Mouse (Mus musculus): ENCODE results near the gene Espl1. TPM values are rescaled to one million over a fixed set of nuclear protein-coding genes. Genes with fewer than 3 reads are reported as not detected.

Gene Espl1
- total and polyA plus RNA-seq, 3 experiments: 49.8 to 142 (median 94.1) TPM

DNA sequence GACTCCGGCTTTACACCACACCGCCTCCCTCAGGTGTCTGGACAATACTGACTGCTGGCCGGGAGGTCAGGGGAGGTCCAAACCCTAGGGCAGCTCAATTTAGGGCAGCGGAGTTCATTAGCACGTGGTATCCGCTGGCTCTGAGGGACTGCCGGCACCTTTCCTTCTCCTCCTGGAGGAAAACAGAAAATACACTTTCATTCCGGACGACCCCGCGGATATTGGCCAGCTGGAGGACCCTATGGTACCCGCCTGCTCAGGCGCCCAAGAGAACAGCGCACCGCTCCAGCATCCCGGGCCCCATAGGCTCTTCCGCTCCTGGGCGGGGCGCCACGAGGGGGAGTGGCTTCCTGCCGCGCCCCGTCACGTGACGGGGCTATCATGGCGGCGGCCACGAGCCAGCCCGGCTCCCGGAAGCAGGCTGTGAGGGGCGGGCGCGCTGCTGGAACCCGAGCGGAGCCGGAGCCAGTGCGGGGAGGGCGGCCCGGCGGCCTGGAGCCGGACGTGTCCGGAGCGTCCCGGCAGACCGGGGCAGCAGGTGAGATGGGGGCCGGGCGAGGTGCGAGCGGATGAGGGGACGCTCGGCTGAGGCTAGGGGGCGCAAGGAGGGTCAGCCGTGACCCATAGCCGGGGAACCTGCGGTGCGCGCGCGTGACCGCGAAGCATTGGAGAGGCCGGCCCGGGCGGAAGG is 16.8 kb upstream of the Espl1 start, which contains the start of gene Mfsd5:
Gene Mfsd5 (plus strand): TSS at position 363 of the 691 bp plus-strand sequence.
- Histone ChIP-seq H3K4me1 (ENCODE audit: control insufficient read depth in 1 of 2, insufficient read depth in 2 of 2, low read length in 2 of 2) (peaks cover 12 to 41% of the 10 kb centered on the region in 2 experiments), H3K9me3 (replicated peaks; ENCODE audit: insufficient read depth, low read length) (no peaks in the 10 kb centered on the region), H3K27me3 (ENCODE audit: control insufficient read depth in 1 of 2, insufficient read depth in 2 of 2, low read length in 2 of 2) (no peaks in the 10 kb centered on the region), H3K4me3 (ENCODE audit: control insufficient read depth in 1 of 2, insufficient read depth in 1 of 2, low read depth in 2 of 2, low read length in 2 of 2) (peak within 1 kb of the TSS; percentile 67 to 91), H3K36me3 (ENCODE audit: control insufficient read depth in 1 of 2, insufficient read depth in 2 of 2, low read length in 2 of 2) (peaks cover 0 to 36% of the 10 kb centered on the region in 2 experiments; a peak in 2 of 4 replicates), H3K79me2 (ENCODE audit: control insufficient read depth, insufficient read depth, low read length, poor library complexity) (peaks cover 24% of the 10 kb centered on the region), H3K27ac (ENCODE audit: control insufficient read depth, low read depth, low read length) (peak within 1 kb of the TSS; percentile 69), H3K9ac (ENCODE audit: control insufficient read depth, low read depth, low read length, poor library complexity, severe bottlenecking) (peak within 1 kb of the TSS; percentile 91)
- peak; percentile 97 for DNase-seq (ENCODE audit: low read depth, low spot score)
- TF ChIP-seq POLR2AphosphoS2 (IDR thresholded peaks at IDR 0.05; ENCODE audit: low read length) (peak; percentile 98), MYC (IDR thresholded peaks at IDR 0.05; ENCODE audit: low read depth, low read length) (peak; percentile 63), ZC3H11A (IDR thresholded peaks at IDR 0.05; ENCODE audit: low read depth, low read length) (no peak), MYB (IDR thresholded peaks at IDR 0.05; ENCODE audit: low read depth, low read length) (no peak), ETS1 (IDR thresholded peaks at IDR 0.05; ENCODE audit: low read depth, low read length) (peak; percentile 73), GABPA (IDR thresholded peaks at IDR 0.05; ENCODE audit: low read depth, low read length) (no peak), EP300 (IDR thresholded peaks at IDR 0.05; ENCODE audit: low read depth in 1 of 2, low read length in 2 of 2) (peak in 1 of 2 experiments; percentile 56; a peak in 3 of 4 replicates), NRF1 (IDR thresholded peaks at IDR 0.05; ENCODE audit: insufficient read depth, low read depth, low read length, poor library complexity, severe bottlenecking) (peak; percentile 50; the same call in 1 of the 2 replicates), CHD2 (IDR thresholded peaks at IDR 0.05; ENCODE audit: low read length) (no peak), JUND (IDR thresholded peaks at IDR 0.05; ENCODE audit: low read depth, low read length) (no peak), TAL1 (IDR thresholded peaks at IDR 0.05; ENCODE audit: low read length) (no peak), ZNF384 (IDR thresholded peaks at IDR 0.05; ENCODE audit: low read depth, low read length) (peak; percentile 26), MXI1 (IDR thresholded peaks at IDR 0.05; ENCODE audit: low read depth, low read length) (peak; percentile 96), MEF2A (IDR thresholded peaks at IDR 0.05; ENCODE audit: extremely low read depth, insufficient replicate concordance, low read depth, low read length, poor library complexity, severe bottlenecking) (no peak), RAD21 (IDR thresholded peaks at IDR 0.05; ENCODE audit: low read depth, low read length) (no peak), USF1 (IDR thresholded peaks at IDR 0.05; ENCODE audit: low read depth, low read length) (peak; percentile 100), MAFK (IDR thresholded peaks at IDR 0.05; ENCODE audit: borderline replicate concordance, low read depth, low read length) (no peak), MAX (IDR thresholded peaks at IDR 0.05; ENCODE audit: low read length) (peak; percentile 97), CTCF (IDR thresholded peaks at IDR 0.05 in 2 of 3, conservative IDR thresholded peaks at IDR 0.05 in 1 of 3; ENCODE audit: control insufficient read depth in 1 of 3, insufficient read depth in 1 of 3, low read depth in 2 of 3, low read length in 3 of 3, poor library complexity in 1 of 3, severe bottlenecking in 1 of 3) (peak in 2 of 3 experiments; percentile 17 to 47; a peak in 4 of 6 replicates), RCOR1 (IDR thresholded peaks at IDR 0.05; ENCODE audit: low read depth, low read length) (peak; percentile 72; the same call in 1 of the 2 replicates), ZMIZ1 (IDR thresholded peaks at IDR 0.05; ENCODE audit: low read depth, low read length) (peak; percentile 96), CHD1 (IDR thresholded peaks at IDR 0.05; ENCODE audit: low read depth, low read length) (peak; percentile 62; the same call in 1 of the 2 replicates), SIN3A (IDR thresholded peaks at IDR 0.05; ENCODE audit: low read length) (peak; percentile 98), POLR2AphosphoS5 (IDR thresholded peaks at IDR 0.05; ENCODE audit: borderline replicate concordance, low read depth, low read length) (no peak), E2F4 (IDR thresholded peaks at IDR 0.05; ENCODE audit: borderline replicate concordance, low read depth, low read length) (no peak), UBTF (IDR thresholded peaks at IDR 0.05; ENCODE audit: borderline replicate concordance, insufficient read depth, low read depth, low read length) (0 out of 2 replicates have a peak, but pooled peaks have one; percentile 31), TBP (IDR thresholded peaks at IDR 0.05; ENCODE audit: low read depth, low read length) (peak; percentile 81), POLR2A (IDR thresholded peaks at IDR 0.05; ENCODE audit: control insufficient read depth in 1 of 2, insufficient read depth in 1 of 2, low read depth in 1 of 2, low read length in 2 of 2, poor library complexity in 1 of 2) (peak; percentile 98 to 99), NELFE (IDR thresholded peaks at IDR 0.05; ENCODE audit: low read depth, low read length) (peak; percentile 99), HCFC1 (IDR thresholded peaks at IDR 0.05; ENCODE audit: low read depth, low read length) (peak; percentile 90), GATA1 (IDR thresholded peaks at IDR 0.05; ENCODE audit: low read depth, low read length) (no peak), ELF1 (IDR thresholded peaks at IDR 0.05; ENCODE audit: low read depth, low read length) (peak; percentile 99), MAZ (IDR thresholded peaks at IDR 0.05; ENCODE audit: low read depth, low read length) (peak; percentile 96), BHLHE40 (IDR thresholded peaks at IDR 0.05; ENCODE audit: borderline replicate concordance, low read depth, low read length) (peak; percentile 96), ZKSCAN1 (IDR thresholded peaks at IDR 0.05; ENCODE audit: low read depth, low read length) (no peak), SMC3 (IDR thresholded peaks at IDR 0.05; ENCODE audit: low read depth, low read length) (no peak)

All from MEL (cell line).